Mouse (Mus musculus) lung, postnatal 36 days (tissue): ENCODE data around the gene Crnn.

Source experiments
- DNase-seq: peaks from one replicate; pipeline ENCODE4 v3.0.0; 2022; ENCODE audit warnings: mixed read lengths

Gene Crnn

GRCm38 (mm10) chr3:93144510-93145051, at the start of gene Crnn:
Crnn (plus strand) TSS chr3:93144787.
- DNase-seq = no peak

- DNase-seq = no peak
Measured at GRCm38 (mm10) chr3:93096447-93096846, 48.1 kb upstream of the Crnn start.

- DNase-seq = peak; percentile 21
Measured at GRCm38 (mm10) chr3:93111668-93112067, 32.9 kb upstream of the Crnn start.

- DNase-seq = peak; percentile 59
Measured at GRCm38 (mm10) chr3:93114481-93114880, 30.1 kb upstream of the Crnn start.

DNA sequence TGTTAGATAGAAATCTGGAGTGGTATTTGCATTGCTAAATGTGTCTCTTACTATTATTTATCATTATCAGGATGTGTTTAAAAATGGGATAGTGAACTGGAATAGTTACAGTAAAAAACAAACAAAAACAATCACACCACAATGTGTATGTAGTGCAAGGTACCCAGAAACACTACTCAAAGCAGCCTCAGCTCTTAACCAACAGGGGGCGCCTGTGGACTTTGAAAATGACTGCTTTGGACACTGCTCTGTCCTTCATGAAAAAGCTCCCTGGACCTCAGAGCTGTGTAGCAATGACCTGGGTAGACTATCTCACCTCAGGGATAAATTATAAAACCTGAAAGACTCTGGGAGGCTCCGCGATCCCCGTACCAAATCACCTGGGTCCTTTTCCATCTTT, 25.5 kb upstream of the Crnn start:
- peak; percentile 52 for DNase-seq

- peak; percentile 79 for DNase-seq
Measured at GRCm38 (mm10) chr3:93128052-93128451, 16.5 kb upstream of the Crnn start.

- DNase-seq = peak; percentile 43
Measured at GRCm38 (mm10) chr3:93129076-93129475, 15.5 kb upstream of the Crnn start.

DNA sequence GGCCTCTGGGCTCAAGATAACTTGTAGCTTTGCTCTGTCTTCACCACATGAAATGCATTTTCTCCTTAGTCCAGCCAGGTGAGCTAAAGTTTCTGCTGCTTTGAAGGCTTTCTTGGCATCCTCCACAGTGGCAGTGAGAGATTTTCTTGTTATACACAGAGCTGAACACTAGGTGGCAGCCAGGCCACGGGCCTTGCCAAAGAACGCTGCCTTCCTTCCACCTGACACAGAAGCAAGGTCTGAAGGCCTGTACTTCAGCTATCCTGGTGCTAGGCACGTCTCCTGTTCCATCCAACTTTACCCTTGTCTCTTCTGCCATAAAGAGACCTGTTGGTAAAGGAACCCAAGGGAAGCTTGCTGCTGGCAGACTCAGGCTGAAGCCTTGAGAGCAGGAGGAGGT, 14.1 kb upstream of the Crnn start:
- peak; percentile 63 for DNase-seq

DNA sequence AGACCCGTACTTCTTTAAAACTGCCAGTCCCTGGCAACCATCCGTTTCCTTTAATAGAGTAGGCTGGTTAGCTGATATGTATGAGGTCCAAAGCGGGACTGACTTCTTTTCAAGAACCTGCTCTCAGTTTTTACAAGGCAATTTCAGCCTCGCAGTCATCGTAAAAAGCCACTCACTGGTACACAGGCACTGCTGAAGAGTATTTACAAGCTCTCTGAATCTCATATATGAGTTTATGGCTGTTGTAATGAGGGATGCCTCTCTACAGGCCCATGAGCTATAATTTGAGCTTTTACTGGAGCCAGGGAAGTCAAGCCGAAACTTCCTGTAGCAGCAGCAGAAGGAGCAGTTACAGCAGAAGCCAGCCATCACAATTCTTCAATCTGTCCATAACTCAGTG, 17.9 kb downstream of the Crnn start:
- no peak for DNase-seq

DNA sequence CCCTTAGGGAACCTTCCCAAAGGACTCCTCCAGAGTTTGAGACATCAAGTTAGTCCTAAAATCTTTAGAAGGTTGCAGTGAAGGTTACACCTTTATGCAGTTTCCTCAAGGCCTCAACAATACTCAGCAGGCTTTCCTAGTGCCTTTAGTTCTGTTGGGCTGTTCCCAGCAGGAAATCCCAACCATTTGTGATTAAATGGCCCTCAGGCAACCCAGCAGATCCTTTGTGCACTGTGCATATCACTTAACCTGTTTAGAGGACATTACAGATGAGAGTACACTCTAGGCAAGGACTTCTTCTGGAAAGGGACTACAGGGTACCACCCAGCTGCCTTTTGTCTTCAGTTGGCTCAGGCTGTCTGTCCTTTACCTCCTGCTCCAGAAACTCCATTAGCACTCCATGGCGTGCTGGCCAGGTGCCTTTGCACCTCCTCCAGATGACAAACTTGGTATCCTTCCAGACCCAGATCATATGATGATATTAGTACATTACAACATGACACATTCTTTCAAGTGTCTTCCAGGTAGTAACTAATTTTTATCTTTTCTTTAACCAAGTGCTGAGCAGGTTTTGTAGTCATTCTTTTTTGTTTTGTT, 18.5 kb downstream of the Crnn start:
- DNase-seq = no peak

DNA sequence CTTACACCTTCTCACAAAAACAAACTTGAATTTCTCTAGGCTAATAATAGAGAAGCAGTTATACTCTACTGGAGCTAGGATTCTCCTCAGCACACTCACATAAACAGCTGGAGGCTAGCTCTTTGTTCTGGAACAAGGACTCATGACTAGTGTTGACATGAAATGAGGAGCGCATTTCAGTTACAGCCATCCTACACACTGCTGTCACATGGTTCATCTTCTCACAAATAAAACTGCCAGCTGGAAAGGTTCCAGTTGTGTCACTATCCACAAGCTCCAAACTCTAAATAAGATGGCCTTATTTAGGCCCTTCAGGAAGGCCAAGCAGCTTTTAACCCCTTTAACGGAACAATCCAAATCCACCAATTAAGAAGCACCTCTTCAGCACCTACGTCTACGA, 36.3 kb downstream of the Crnn start:
- DNase-seq = no peak

DNA sequence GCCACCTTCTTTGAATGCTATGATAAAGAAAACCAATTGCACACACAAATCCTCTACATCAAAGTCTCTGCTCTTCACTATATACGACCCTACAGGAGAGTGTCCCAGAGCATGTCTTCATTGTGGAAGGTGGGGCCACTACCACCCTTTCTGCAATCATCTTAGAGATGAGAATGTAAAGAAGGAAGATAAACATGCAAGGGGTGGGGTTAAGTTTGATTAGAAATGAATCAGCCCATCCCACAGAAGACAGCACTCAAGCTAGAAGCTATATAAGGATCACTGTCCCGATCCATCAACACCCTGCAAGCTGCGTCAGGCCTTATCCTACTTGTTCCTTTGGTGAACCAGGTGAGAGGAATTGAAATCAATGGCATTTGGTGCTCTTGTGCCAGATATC, 52.4 kb downstream of the Crnn start, which contains the start of gene Flg2:
Flg2 (plus strand) TSS at position 301 of the 400 bp plus-strand sequence.
- no peak for DNase-seq
